Mouse (Mus musculus): ENCODE results near the gene Eps8. TPM values are rescaled to one million over a fixed set of nuclear protein-coding genes. Genes with fewer than 3 reads are reported as not detected.

The Eps8 gene
- polyA plus RNA-seq, 1 experiment from 2014 or later: 4.8 TPM

DNA sequence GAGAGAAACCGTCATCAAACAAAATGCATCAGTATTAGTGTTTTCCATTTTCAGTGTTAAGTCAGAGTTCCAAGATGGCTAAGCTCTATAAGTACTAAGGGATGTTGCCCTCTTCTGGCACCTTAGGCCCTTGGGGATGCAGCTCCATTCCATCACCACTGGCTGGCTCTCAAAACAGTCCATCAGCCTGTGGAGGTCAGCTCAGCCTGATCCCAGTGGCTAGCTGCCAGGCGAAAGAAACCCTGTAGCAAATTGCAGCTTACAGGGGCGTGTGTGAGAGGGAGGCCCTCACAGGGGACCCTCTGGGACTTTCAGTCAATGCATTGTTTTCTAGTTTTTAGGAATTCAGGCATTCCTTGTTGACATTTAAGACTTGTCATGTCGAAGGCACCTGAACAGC lies 40.8 kb downstream of the Eps8 start:
- 66% methylated on average over 4 of the region's 4 CpGs for WGBS (ENCODE audit: insufficient replicate concordance)
- DNase-seq: no peak
- no peak overlapping the region for H3K27ac ChIP-seq (ENCODE audit: low read depth)
- 0 out of 2 replicates have a peak, but pooled peaks have one; percentile 8 for TF ChIP-seq CTCF (IDR thresholded peaks at IDR 0.05; ENCODE audit: low read depth)
- no peak for TF ChIP-seq EP300 (IDR thresholded peaks at IDR 0.05; ENCODE audit: low read depth)
- H3K9ac ChIP-seq (replicated peaks): no peak overlapping the region
- no peaks in the 10 kb centered on the region for H3K36me3 ChIP-seq (replicated peaks; ENCODE audit: insufficient read depth, low read length)
- no peak overlapping the region for H3K4me2 ChIP-seq (ENCODE audit: low read depth, low read length)
- no peak overlapping the region for H3K4me3 ChIP-seq (ENCODE audit: low read depth, low read length)
- H3K27me3 ChIP-seq (ENCODE audit: insufficient read depth, low read length): no peaks in the 10 kb centered on the region
- no peaks in the 10 kb centered on the region for H3K9me3 ChIP-seq (ENCODE audit: low read length)
- no peaks in the 10 kb centered on the region for H3K4me1 ChIP-seq (ENCODE audit: insufficient read depth)
- ATAC-seq: no peak

- 68% methylated on average over 2 of the region's 2 CpGs for WGBS (ENCODE audit: insufficient replicate concordance)
Measured at GRCm38 (mm10) chr6:137612071-137612547, 42.6 kb downstream of the Eps8 start.

GRCm38 (mm10) chr6:137608160-137608930 lies 46.3 kb downstream of the Eps8 start:
- no peaks in the 10 kb centered on the region for H3K4me1 ChIP-seq (ENCODE audit: insufficient read depth)
- ATAC-seq (no peak), DNase-seq (no peak)
- H3K4me3 ChIP-seq (ENCODE audit: low read depth, low read length): no peak overlapping the region
- TF ChIP-seq EP300 (IDR thresholded peaks at IDR 0.05; ENCODE audit: low read depth) (no peak), CTCF (IDR thresholded peaks at IDR 0.05; ENCODE audit: low read depth) (no peak)
- no peak overlapping the region for H3K9ac ChIP-seq (replicated peaks)
- H3K36me3 ChIP-seq (replicated peaks; ENCODE audit: insufficient read depth, low read length): no peaks in the 10 kb centered on the region
- no peak overlapping the region for H3K27ac ChIP-seq (ENCODE audit: low read depth)
- H3K4me2 ChIP-seq (ENCODE audit: low read depth, low read length): no peak overlapping the region
- WGBS (ENCODE audit: insufficient replicate concordance): 84% methylated on average over 17 of the region's 17 CpGs
- H3K9me3 ChIP-seq (ENCODE audit: low read length): no peaks in the 10 kb centered on the region
- H3K27me3 ChIP-seq (ENCODE audit: insufficient read depth, low read length): no peaks in the 10 kb centered on the region

More at GRCm38 (mm10) chr6:137612071-137612547, 42.6 kb downstream of the Eps8 start:
- no peak overlapping the region for H3K9ac ChIP-seq (replicated peaks)
- H3K27ac ChIP-seq (ENCODE audit: low read depth): no peak overlapping the region
- no peaks in the 10 kb centered on the region for H3K27me3 ChIP-seq (ENCODE audit: insufficient read depth, low read length)
- no peak overlapping the region for H3K4me3 ChIP-seq (ENCODE audit: low read depth, low read length)
- no peaks in the 10 kb centered on the region for H3K4me1 ChIP-seq (ENCODE audit: insufficient read depth)
- H3K9me3 ChIP-seq (ENCODE audit: low read length): no peaks in the 10 kb centered on the region
- H3K36me3 ChIP-seq (replicated peaks; ENCODE audit: insufficient read depth, low read length): no peaks in the 10 kb centered on the region
- ATAC-seq: no peak
- TF ChIP-seq EP300 (IDR thresholded peaks at IDR 0.05; ENCODE audit: low read depth) (no peak), CTCF (IDR thresholded peaks at IDR 0.05; ENCODE audit: low read depth) (no peak)
- no peak overlapping the region for H3K4me2 ChIP-seq (ENCODE audit: low read depth, low read length)
- no peak for DNase-seq

DNA sequence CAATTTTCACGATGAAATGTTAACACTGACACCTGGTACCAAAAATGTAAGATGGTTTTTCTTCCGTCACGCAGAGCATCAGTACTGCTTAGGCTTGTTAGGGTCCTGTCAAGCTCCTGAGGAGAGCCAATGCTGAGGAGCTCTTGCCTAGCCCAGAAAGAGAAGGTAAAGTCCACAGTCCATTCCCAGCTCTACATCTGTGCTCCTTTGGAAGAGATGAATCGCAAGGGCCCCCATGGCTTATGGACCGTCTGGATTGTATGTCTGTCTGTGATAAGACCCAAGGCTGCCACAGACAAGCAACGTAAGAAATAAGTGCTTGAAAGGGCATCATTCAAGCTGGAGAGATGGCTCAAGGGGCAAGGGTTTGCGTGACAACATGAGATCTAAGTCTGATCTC lies 48.1 kb downstream of the Eps8 start:
- 70% methylated on average over 7 of the region's 7 CpGs for WGBS (ENCODE audit: insufficient replicate concordance)
- Histone ChIP-seq H3K4me2 (ENCODE audit: low read depth, low read length) (no peak overlapping the region), H3K36me3 (replicated peaks; ENCODE audit: insufficient read depth, low read length) (no peaks in the 10 kb centered on the region), H3K4me1 (ENCODE audit: insufficient read depth) (no peaks in the 10 kb centered on the region), H3K9me3 (ENCODE audit: low read length) (no peaks in the 10 kb centered on the region), H3K4me3 (ENCODE audit: low read depth, low read length) (no peak overlapping the region), H3K9ac (replicated peaks) (no peak overlapping the region), H3K27me3 (ENCODE audit: insufficient read depth, low read length) (no peaks in the 10 kb centered on the region), H3K27ac (ENCODE audit: low read depth) (no peak overlapping the region)
- DNase-seq (no peak), ATAC-seq (no peak)
- TF ChIP-seq EP300 (IDR thresholded peaks at IDR 0.05; ENCODE audit: low read depth) (no peak), CTCF (IDR thresholded peaks at IDR 0.05; ENCODE audit: low read depth) (no peak)

DNA sequence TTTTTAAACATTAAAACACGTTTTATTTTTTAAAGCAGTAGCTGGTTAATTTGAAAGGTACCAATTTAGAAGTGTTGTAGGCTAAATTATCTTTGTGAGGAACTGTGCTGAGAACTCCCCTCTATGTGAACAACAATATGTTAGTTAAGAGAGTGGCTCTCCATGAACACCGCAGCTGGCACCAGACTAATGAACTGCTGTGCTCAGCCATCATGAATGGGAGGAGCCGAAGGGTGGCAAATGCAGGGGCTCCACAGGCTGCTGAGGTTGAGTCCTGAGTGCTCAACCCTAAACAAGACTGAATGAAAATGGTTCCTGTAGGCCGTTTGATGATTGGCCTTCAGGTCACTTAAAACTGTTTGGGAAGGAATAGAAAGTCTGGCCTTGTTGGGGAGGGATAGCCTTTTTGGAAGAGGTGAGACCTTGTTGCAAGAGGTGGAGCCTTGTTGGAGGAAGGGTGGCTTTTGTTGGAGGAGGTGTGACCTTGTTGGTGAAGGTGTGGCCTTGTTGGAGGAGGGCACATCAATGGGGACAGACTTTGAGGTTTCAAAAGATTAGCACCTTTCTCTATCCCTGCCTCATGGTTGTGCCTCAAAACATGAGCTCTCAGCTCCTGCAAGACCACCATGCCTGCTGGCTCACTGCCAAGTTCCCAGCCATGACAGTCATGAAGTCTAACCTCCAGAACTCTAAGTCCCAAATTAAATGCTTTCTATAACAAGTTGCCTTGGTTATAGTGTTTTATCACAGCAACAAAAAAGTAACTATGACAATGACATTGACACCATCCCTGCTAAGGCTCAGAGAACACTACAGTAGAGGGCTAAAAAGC lies 50.0 kb downstream of the Eps8 start:
- Histone ChIP-seq H3K27ac (ENCODE audit: low read depth) (no peak overlapping the region), H3K9me3 (ENCODE audit: low read length) (no peaks in the 10 kb centered on the region), H3K9ac (replicated peaks) (no peak overlapping the region), H3K4me1 (ENCODE audit: insufficient read depth) (no peaks in the 10 kb centered on the region), H3K4me3 (ENCODE audit: low read depth, low read length) (no peak overlapping the region), H3K27me3 (ENCODE audit: insufficient read depth, low read length) (no peaks in the 10 kb centered on the region), H3K36me3 (replicated peaks; ENCODE audit: insufficient read depth, low read length) (no peaks in the 10 kb centered on the region), H3K4me2 (ENCODE audit: low read depth, low read length) (no peak overlapping the region)
- WGBS (ENCODE audit: insufficient replicate concordance): 80% methylated on average over 4 of the region's 4 CpGs
- no peak for DNase-seq
- no peak for ATAC-seq
- TF ChIP-seq CTCF (IDR thresholded peaks at IDR 0.05; ENCODE audit: low read depth) (no peak), EP300 (IDR thresholded peaks at IDR 0.05; ENCODE audit: low read depth) (no peak)

- H3K4me1 ChIP-seq (ENCODE audit: insufficient read depth): no peaks in the 10 kb centered on the region
- 61% methylated on average over 7 of the region's 7 CpGs for WGBS (ENCODE audit: insufficient replicate concordance)
- H3K9me3 ChIP-seq (ENCODE audit: low read length): no peaks in the 10 kb centered on the region
- no peak overlapping the region for H3K27ac ChIP-seq (ENCODE audit: low read depth)
- ATAC-seq: no peak
- no peaks in the 10 kb centered on the region for H3K27me3 ChIP-seq (ENCODE audit: insufficient read depth, low read length)
- H3K36me3 ChIP-seq (replicated peaks; ENCODE audit: insufficient read depth, low read length): no peaks in the 10 kb centered on the region
- H3K4me2 ChIP-seq (ENCODE audit: low read depth, low read length): no peak overlapping the region
- H3K4me3 ChIP-seq (ENCODE audit: low read depth, low read length): no peak overlapping the region
- H3K9ac ChIP-seq (replicated peaks): no peak overlapping the region
- no peak for TF ChIP-seq CTCF (IDR thresholded peaks at IDR 0.05; ENCODE audit: low read depth)
- no peak for TF ChIP-seq EP300 (IDR thresholded peaks at IDR 0.05; ENCODE audit: low read depth)
- DNase-seq: no peak
Measured at GRCm38 (mm10) chr6:137598306-137598705, 56.4 kb downstream of the Eps8 start.

Measured in liver, postnatal 0 days (tissue).